Mouse (Mus musculus) hindbrain, embryonic 10.5 days (tissue): Measurements from ENCODE around the gene Coro7. TPM values are rescaled to one million over a fixed set of nuclear protein-coding genes. Genes with fewer than 3 reads are reported as not detected.

Source experiments
- DNase-seq: peaks from one replicate; pipeline ENCODE4 v3.0.0-alpha.2; 2017; ENCODE audit warnings: low spot score
- H3K27ac ChIP-seq: fragments of 300-500 bp; sonication (generic); 2 replicates; pipeline ENCODE4 v1.5.1; 2016; ENCODE audit warnings: mild to moderate bottlenecking, moderate library complexity
- H3K27me3 ChIP-seq: fragments of 300-500 bp; sonication (generic); 2 replicates; pipeline ENCODE4 v1.6.1; 2016; ENCODE audit warnings: mild to moderate bottlenecking; ENCODE audit not compliant: poor library complexity, insufficient read depth, severe bottlenecking
- H3K36me3 ChIP-seq: fragments of 300-500 bp; sonication (generic); 2 replicates; pipeline ENCODE4 v1.6.1; 2016; ENCODE audit warnings: mild to moderate bottlenecking, moderate library complexity
- H3K4me1 ChIP-seq: fragments of 300-500 bp; sonication (generic); replicated peaks from 2 replicates; pipeline ENCODE4 v1.6.1; 2016; ENCODE audit warnings: mild to moderate bottlenecking
- H3K4me3 ChIP-seq: fragments of 300-500 bp; sonication (generic); 2 replicates; pipeline ENCODE4 v1.5.1; 2016; ENCODE audit warnings: mild to moderate bottlenecking, moderate library complexity
- H3K9me3 ChIP-seq: fragments of 300-500 bp; sonication (generic); 2 replicates; pipeline ENCODE4 v1.6.1; 2016; ENCODE audit warnings: mild to moderate bottlenecking, moderate library complexity
- WGBS: fragments of 180-500 bp; shearing (Covaris S2); methylation state at CpG from one replicate; pipeline ENCODE4 v1.1.7; 2016; 5-methylcytosine and 5-hydroxymethylcytosine counted together
- polyA plus RNA-seq: library from polyadenylated mRNA; unstranded; fragments of >200 nt; fragmentation: Nextera tagmentation; extraction: Ambion mirVana; gene quantifications from 2 replicates; pipeline ENCODE4 v1.2.1, GENCODE M21; 2016

Coro7 gene
- polyA plus RNA-seq, 1 experiment from 2014 or later = 25.5 TPM

DNA sequence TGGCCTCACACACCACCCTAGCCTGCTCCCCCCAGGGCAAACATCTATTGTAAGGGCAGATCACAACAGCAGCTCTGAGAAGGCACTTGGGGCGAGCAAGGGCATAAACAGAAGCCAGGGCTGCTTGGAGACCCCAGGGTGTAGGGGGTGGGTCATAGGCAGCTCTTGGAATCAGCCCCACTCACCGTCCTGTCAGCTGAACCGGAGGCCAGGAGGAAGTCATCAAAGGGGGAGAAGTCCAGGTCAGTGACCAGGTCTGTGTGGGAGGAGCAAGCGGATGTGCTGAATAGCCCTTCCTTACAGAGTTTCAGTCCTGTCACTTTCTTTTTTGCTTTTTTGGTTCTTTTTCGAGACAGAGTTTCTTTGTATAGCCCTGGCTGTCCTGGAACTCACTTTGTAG, 9.3 kb downstream of the Coro7 start:
- no peak for DNase-seq
- Histone ChIP-seq H3K4me3 (no peak overlapping the region), H3K36me3 (peaks cover 66% of the 10 kb centered on the region), H3K27me3 (no peaks in the 10 kb centered on the region), H3K9me3 (no peaks in the 10 kb centered on the region), H3K4me1 (no peaks in the 10 kb centered on the region), H3K27ac (no peak overlapping the region)
- 76% methylated on average over 5 of the region's 5 CpGs for WGBS

DNA sequence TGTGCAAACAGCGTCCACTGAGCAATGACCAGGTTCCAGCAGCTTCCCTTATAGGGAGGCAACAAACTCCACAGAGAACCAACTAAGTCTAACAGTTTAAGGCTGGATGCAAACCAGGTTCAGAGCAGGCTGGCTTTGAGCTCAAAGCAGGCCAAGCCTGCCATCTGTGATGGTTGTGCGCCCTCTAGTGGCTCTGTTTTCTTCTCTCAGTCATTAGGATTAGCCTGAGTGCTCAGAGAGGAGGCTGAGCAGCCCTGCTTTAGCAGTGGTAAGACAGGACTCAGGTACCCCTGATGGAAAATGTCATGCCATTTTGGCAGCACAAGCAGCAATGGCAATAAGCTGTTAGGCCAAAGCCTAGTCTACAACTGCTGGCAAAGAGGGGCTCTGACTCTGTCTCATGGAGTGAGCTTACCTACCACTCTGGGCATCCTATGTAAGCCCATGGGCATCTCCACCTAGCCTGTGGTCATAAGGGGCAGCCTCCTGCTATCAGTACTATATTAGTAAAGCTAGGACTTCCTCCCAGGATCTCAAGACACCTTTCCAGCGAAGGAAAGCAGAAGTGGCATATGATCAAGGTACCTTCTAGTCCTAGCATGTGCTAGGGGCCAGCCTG, 12.3 kb downstream of the Coro7 start:
- no peaks in the 10 kb centered on the region for H3K9me3 ChIP-seq
- peak; percentile 84 for DNase-seq
- peaks cover 65% of the 10 kb centered on the region for H3K36me3 ChIP-seq
- no peaks in the 10 kb centered on the region for H3K4me1 ChIP-seq
- H3K4me3 ChIP-seq = no peak overlapping the region
- WGBS = 24% methylated on average over 3 of the region's 3 CpGs
- 0 out of 2 replicates have a peak overlapping the region, but pooled peaks have one; percentile 41 for H3K27ac ChIP-seq
- H3K27me3 ChIP-seq = no peaks in the 10 kb centered on the region

DNA sequence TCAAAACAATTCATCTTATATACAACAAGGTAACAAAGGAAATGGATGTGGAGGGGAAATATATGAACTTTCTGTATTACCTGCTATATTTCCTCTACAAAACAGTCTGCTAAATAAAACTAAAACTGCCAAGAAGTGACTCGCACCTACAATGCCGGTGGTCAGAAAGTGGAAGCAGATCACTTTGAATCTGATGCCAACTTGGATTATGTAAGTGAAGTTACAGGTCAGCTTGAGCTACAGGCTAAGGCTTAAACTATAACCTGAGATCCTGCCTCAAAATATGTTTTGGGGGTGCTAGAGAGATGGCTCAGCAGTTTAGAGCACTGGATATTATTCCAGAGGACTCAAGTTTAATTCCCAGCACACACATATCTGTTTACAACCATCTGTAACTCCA, 13.9 kb downstream of the Coro7 start:
- DNase-seq = no peak
- Histone ChIP-seq H3K4me1 (no peaks in the 10 kb centered on the region), H3K27ac (no peak overlapping the region), H3K27me3 (no peaks in the 10 kb centered on the region), H3K4me3 (no peak overlapping the region), H3K9me3 (no peaks in the 10 kb centered on the region), H3K36me3 (peaks cover 73% of the 10 kb centered on the region)
- WGBS = 98% methylated on average over 2 of the region's 2 CpGs

DNA sequence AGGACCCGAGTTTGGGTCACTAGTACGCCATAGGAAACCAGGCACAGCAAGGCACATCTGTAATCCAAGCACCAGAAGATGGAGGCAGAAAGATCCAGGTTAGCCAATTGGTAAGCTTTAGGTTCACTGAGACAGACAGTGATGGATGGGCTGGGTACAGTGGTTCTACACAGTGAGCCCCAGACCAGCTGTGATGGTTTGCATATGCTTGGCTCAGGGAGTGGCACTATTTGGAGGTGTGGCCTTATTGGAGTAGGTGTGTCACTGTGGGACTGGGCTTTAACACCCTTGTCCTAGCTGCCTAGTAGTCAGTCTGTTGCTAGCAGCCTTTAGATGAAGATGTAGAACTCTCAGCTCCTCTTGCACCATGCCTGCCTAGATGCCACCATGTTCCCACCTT, 15.8 kb downstream of the Coro7 start:
- H3K27ac ChIP-seq = no peak overlapping the region
- WGBS = 81% methylated on average over 2 of the region's 2 CpGs
- peaks cover 6% of the 10 kb centered on the region for H3K4me1 ChIP-seq
- DNase-seq = no peak
- H3K27me3 ChIP-seq = no peaks in the 10 kb centered on the region
- H3K36me3 ChIP-seq = peaks cover 63% of the 10 kb centered on the region
- H3K4me3 ChIP-seq = no peak overlapping the region
- H3K9me3 ChIP-seq = no peaks in the 10 kb centered on the region

DNA sequence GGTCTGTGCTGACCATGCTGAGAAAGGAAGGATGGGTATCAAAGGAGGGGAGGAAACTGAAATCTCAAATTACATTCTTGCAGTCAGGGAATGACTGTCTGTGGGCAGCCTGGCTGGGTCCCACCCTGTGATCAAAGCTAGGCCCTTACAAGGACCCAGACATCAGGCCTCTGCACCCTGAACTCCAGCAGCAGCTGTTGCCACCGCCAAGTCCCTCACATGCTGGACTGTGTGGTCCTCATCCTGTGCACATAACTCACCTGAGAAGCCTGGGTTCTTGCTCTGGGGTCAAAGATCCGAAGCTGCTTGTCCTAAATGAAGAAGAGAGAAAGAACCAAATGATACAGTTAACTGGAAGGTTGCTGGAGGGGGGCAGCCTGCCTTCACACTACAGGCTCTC, 18.0 kb downstream of the Coro7 start:
- DNase-seq = no peak
- Histone ChIP-seq H3K4me1 (peaks cover 17% of the 10 kb centered on the region), H3K27ac (no peak overlapping the region), H3K27me3 (no peaks in the 10 kb centered on the region), H3K4me3 (no peak overlapping the region), H3K36me3 (peaks cover 51% of the 10 kb centered on the region), H3K9me3 (no peaks in the 10 kb centered on the region)
- 73% methylated on average over 2 of the region's 2 CpGs for WGBS

DNA sequence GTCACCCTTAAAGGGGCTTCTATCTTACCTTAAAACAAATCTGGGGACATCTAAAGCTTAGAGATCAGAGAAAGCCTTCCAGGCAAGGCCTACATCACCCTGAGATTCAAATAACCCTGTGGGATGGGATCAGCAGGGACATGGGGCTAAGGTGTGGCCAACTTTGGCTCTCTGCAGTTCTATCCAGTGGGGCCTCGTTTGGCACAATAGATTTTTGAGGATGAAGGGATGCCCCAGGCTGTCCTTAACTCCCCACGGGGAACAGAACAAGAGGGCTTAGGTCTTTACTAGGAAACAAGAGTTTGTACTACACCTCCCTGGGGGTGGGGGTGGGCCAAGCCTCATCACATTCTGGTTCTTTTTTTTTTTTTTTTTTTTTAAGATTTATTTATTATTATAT, 20.3 kb downstream of the Coro7 start:
- H3K4me1 ChIP-seq = peaks cover 40% of the 10 kb centered on the region
- WGBS = 23% methylated on average over 2 of the region's 2 CpGs
- H3K9me3 ChIP-seq = no peaks in the 10 kb centered on the region
- DNase-seq = no peak
- H3K36me3 ChIP-seq = peaks cover 48% of the 10 kb centered on the region
- no peak overlapping the region for H3K4me3 ChIP-seq
- no peaks in the 10 kb centered on the region for H3K27me3 ChIP-seq
- H3K27ac ChIP-seq = peak overlapping the region; percentile 74

DNA sequence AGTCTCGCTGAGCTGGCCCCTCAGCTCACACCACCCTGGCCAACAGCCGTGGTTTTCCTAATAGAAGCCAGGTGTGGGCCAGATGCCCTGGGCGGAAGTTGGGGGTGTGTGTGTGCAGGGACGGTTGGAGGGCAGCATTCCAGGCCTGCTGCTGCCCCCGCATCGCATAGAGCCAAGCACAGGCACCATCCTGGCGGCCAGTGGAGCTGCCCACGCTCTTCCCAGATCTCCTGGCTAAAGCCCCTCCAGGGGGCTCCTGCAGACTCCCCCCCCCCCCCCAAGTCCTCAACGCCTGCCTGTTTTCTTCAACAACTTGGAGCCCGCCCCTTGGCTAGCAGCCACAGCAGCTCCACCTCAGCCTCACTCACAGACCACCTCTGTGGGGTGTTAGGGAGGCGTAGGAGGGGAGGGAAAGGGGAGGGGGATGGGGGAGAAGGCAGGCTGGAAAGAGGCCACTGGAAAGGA, 20.8 kb downstream of the Coro7 start:
- Histone ChIP-seq H3K4me3 (no peak overlapping the region), H3K9me3 (no peaks in the 10 kb centered on the region), H3K4me1 (peaks cover 41% of the 10 kb centered on the region), H3K27ac (peak overlapping the region; percentile 74), H3K27me3 (no peaks in the 10 kb centered on the region), H3K36me3 (peaks cover 48% of the 10 kb centered on the region)
- DNase-seq = peak; percentile 76
- 22% methylated on average over 11 of the region's 11 CpGs for WGBS

DNA sequence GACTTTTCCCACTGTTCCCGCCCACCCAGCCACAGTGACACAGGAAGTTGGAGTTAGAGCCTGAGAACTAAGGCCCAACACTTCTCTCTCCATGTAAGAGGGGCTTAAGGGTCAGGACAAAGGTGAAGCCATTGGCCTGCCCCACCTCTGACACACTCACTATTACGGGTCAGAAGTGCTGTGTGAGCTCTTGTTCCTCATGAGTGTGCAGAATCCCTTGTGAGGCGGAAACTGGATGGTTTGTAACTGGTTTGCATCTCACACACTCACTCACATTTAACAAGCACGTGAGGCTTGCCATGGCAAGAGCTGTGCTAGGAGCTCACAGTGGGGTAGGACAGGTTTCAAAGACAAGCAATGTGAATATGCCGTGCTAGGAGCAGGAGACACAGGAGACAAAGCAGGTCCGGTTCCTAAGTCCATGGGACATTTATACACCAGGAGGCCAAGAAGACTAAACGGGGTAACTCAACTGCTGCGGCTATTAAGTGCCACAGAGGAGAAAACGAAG, 23.0 kb downstream of the Coro7 start:
- H3K9me3 ChIP-seq = no peaks in the 10 kb centered on the region
- peaks cover 57% of the 10 kb centered on the region for H3K4me1 ChIP-seq
- no peak for DNase-seq
- no peaks in the 10 kb centered on the region for H3K27me3 ChIP-seq
- H3K27ac ChIP-seq = peak overlapping the region; percentile 72
- no peak overlapping the region for H3K4me3 ChIP-seq
- WGBS = 71% methylated on average over 9 of the region's 9 CpGs
- peaks cover 62% of the 10 kb centered on the region for H3K36me3 ChIP-seq

GRCm38 (mm10) chr16:4655764-4656570, 23.6 kb downstream of the Coro7 start:
- WGBS = 43% methylated on average over 11 of the region's 11 CpGs
- H3K36me3 ChIP-seq = peaks cover 62% of the 10 kb centered on the region
- DNase-seq = no peak
- no peaks in the 10 kb centered on the region for H3K9me3 ChIP-seq
- H3K27me3 ChIP-seq = no peaks in the 10 kb centered on the region
- H3K27ac ChIP-seq = peak overlapping the region; percentile 72
- peaks cover 63% of the 10 kb centered on the region for H3K4me1 ChIP-seq
- no peak overlapping the region for H3K4me3 ChIP-seq

GRCm38 (mm10) chr16:4655251-4655734, 24.3 kb downstream of the Coro7 start:
- H3K4me1 ChIP-seq = peaks cover 64% of the 10 kb centered on the region
- H3K27ac ChIP-seq = peak overlapping the region; percentile 72
- H3K36me3 ChIP-seq = peaks cover 61% of the 10 kb centered on the region
- no peaks in the 10 kb centered on the region for H3K27me3 ChIP-seq
- no peak for DNase-seq
- 77% methylated on average over 4 of the region's 4 CpGs for WGBS
- no peak overlapping the region for H3K4me3 ChIP-seq
- no peaks in the 10 kb centered on the region for H3K9me3 ChIP-seq

- 83% methylated on average over 10 of the region's 10 CpGs for WGBS
- no peak for DNase-seq
- H3K4me3 ChIP-seq = no peak overlapping the region
- H3K4me1 ChIP-seq = peaks cover 64% of the 10 kb centered on the region
- H3K36me3 ChIP-seq = peaks cover 67% of the 10 kb centered on the region
- H3K27me3 ChIP-seq = no peaks in the 10 kb centered on the region
- H3K9me3 ChIP-seq = no peaks in the 10 kb centered on the region
- peak overlapping the region; percentile 72; the same call in 1 of the 2 replicates for H3K27ac ChIP-seq
Measured at GRCm38 (mm10) chr16:4654706-4655105, 24.9 kb downstream of the Coro7 start.

- no peak overlapping the region for H3K4me3 ChIP-seq
- WGBS = 68% methylated on average over 4 of the region's 4 CpGs
Measured at GRCm38 (mm10) chr16:4652707-4653416, 26.7 kb downstream of the Coro7 start.

More at GRCm38 (mm10) chr16:4652707-4653416, 26.7 kb downstream of the Coro7 start:
- DNase-seq = no peak
- no peaks in the 10 kb centered on the region for H3K9me3 ChIP-seq
- peak overlapping the region; percentile 75 for H3K27ac ChIP-seq
- H3K27me3 ChIP-seq = no peaks in the 10 kb centered on the region
- peaks cover 71% of the 10 kb centered on the region for H3K4me1 ChIP-seq
- H3K36me3 ChIP-seq = peaks cover 79% of the 10 kb centered on the region
